Mouse (Mus musculus): ENCODE results near the gene Nrbp1. TPM values are rescaled to one million over a fixed set of nuclear protein-coding genes. Genes with fewer than 3 reads are reported as not detected.
A peak's percentile ranks its signal among the peaks of the same experiment; 100 is the strongest.

The Nrbp1 gene
- polyA plus RNA-seq, 1 experiment, result 126 TPM

DNA sequence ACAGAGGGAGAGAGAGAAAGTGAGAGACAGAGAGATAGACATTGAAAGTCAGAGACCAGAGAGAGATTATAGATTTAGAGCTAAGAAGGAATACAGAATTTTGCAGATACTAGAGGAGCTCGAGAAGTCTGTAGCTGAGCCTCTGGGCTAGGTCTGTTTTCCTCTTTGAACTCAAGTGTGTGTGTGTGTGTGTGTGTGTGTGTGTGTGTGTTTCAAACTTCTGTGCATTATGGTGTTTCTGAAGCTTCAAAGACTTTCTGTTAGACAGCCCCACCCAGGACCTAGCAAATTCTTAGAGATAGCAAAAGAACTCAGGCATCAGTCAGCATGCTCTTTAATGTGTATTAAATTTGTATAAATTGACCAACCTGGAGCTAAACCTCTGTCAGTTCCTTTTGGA is 14.0 kb upstream of the Nrbp1 start:
- 74% methylated on average over 1 of the region's 1 CpGs for WGBS
- no peak overlapping the region for H3K4me3 ChIP-seq (ENCODE audit: insufficient read depth, low read depth, low read length)
- no peak for TF ChIP-seq POLR2A (IDR thresholded peaks at IDR 0.05; ENCODE audit: low read depth, low read length)
- no peak for TF ChIP-seq CTCF (conservative IDR thresholded peaks at IDR 0.05; ENCODE audit: insufficient read depth, insufficient read length, low read depth, low read length)
- H3K27me3 ChIP-seq (replicated peaks; ENCODE audit: control insufficient read depth, insufficient read depth, low read length), result no peaks in the 10 kb centered on the region
- no peaks in the 10 kb centered on the region for H3K4me1 ChIP-seq (ENCODE audit: control insufficient read depth, insufficient read depth, low read length)
- no peak overlapping the region for H3K27ac ChIP-seq (ENCODE audit: insufficient read depth, low read depth, low read length)
- no peaks in the 10 kb centered on the region for H3K36me3 ChIP-seq (ENCODE audit: control insufficient read depth, insufficient read depth, low read length)
- DNase-seq, result no peak

GRCm38 (mm10) chr5:31241522-31242034 is 914 bp downstream of the Nrbp1 start:
- peaks cover 7% of the 10 kb centered on the region; the same call in 1 of the 2 replicates for H3K4me1 ChIP-seq (ENCODE audit: control insufficient read depth, insufficient read depth, low read length)
- H3K27me3 ChIP-seq (replicated peaks; ENCODE audit: control insufficient read depth, insufficient read depth, low read length), result no peaks in the 10 kb centered on the region
- no peak for TF ChIP-seq CTCF (conservative IDR thresholded peaks at IDR 0.05; ENCODE audit: insufficient read depth, insufficient read length, low read depth, low read length)
- TF ChIP-seq POLR2A (IDR thresholded peaks at IDR 0.05; ENCODE audit: low read depth, low read length), result no peak
- peak overlapping the region; percentile 29; the same call in 1 of the 2 replicates for H3K27ac ChIP-seq (ENCODE audit: insufficient read depth, low read depth, low read length)
- H3K36me3 ChIP-seq (ENCODE audit: control insufficient read depth, insufficient read depth, low read length), result peaks cover 4% of the 10 kb centered on the region; the same call in 1 of the 2 replicates
- peak overlapping the region; percentile 91 for H3K4me3 ChIP-seq (ENCODE audit: insufficient read depth, low read depth, low read length)
- no peak for DNase-seq
- under 1% methylated on average over 13 of the region's 13 CpGs for WGBS

DNA sequence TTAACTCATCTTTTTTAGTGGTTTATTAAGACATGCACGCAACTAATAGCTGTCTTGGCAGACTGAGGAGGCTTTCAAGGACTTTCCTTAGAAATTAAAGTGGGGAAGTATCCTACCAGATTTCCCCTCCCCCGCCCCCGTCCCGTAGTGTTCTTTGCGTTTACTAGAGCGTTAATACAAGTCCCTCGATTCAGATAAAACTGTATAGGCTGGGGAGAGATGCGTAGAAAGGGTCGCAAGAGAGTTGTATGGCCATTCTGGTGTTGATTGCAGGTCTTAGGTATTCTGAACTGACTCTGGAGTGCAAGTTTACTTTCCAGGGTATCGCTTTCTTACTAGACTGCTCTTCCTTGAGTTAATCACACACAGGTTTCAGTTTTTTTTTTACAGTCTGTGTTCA is 1.5 kb downstream of the Nrbp1 start:
- H3K4me3 ChIP-seq (ENCODE audit: insufficient read depth, low read depth, low read length), result no peak overlapping the region
- TF ChIP-seq POLR2A (IDR thresholded peaks at IDR 0.05; ENCODE audit: low read depth, low read length) (no peak), CTCF (conservative IDR thresholded peaks at IDR 0.05; ENCODE audit: insufficient read depth, insufficient read length, low read depth, low read length) (no peak)
- WGBS, result 8% methylated on average over 10 of the region's 10 CpGs
- H3K4me1 ChIP-seq (ENCODE audit: control insufficient read depth, insufficient read depth, low read length), result peaks cover 7% of the 10 kb centered on the region; the same call in 1 of the 2 replicates
- H3K27me3 ChIP-seq (replicated peaks; ENCODE audit: control insufficient read depth, insufficient read depth, low read length), result no peaks in the 10 kb centered on the region
- no peak for DNase-seq
- H3K36me3 ChIP-seq (ENCODE audit: control insufficient read depth, insufficient read depth, low read length), result peaks cover 4% of the 10 kb centered on the region; the same call in 1 of the 2 replicates
- H3K27ac ChIP-seq (ENCODE audit: insufficient read depth, low read depth, low read length), result no peak overlapping the region

GRCm38 (mm10) chr5:31250716-31251115 is 10.1 kb downstream of the Nrbp1 start:
- 69% methylated on average over 4 of the region's 4 CpGs for WGBS
- no peak for TF ChIP-seq CTCF (conservative IDR thresholded peaks at IDR 0.05; ENCODE audit: insufficient read depth, insufficient read length, low read depth, low read length)
- TF ChIP-seq POLR2A (IDR thresholded peaks at IDR 0.05; ENCODE audit: low read depth, low read length), result no peak
- Histone ChIP-seq H3K27ac (ENCODE audit: insufficient read depth, low read depth, low read length) (no peak overlapping the region), H3K36me3 (ENCODE audit: control insufficient read depth, insufficient read depth, low read length) (peaks cover 11% of the 10 kb centered on the region), H3K27me3 (replicated peaks; ENCODE audit: control insufficient read depth, insufficient read depth, low read length) (no peaks in the 10 kb centered on the region), H3K4me3 (ENCODE audit: insufficient read depth, low read depth, low read length) (no peak overlapping the region), H3K4me1 (ENCODE audit: control insufficient read depth, insufficient read depth, low read length) (0 out of 2 replicates have a peak, but pooled peaks cover 5% of the 10 kb centered on the region)
- DNase-seq, result no peak

- peak; percentile 83 for DNase-seq
- WGBS, result 26% methylated on average over 47 of the region's 47 CpGs
- Histone ChIP-seq H3K4me3 (ENCODE audit: insufficient read depth, low read depth, low read length) (peak within 1 kb of the TSS; percentile 71), H3K27ac (ENCODE audit: insufficient read depth, low read depth, low read length) (peak within 1 kb of the TSS; percentile 56; the same call in 1 of the 2 replicates), H3K27me3 (replicated peaks; ENCODE audit: control insufficient read depth, insufficient read depth, low read length) (no peaks in the 10 kb centered on the region), H3K4me1 (ENCODE audit: control insufficient read depth, insufficient read depth, low read length) (0 out of 2 replicates have a peak, but pooled peaks cover 5% of the 10 kb centered on the region), H3K36me3 (ENCODE audit: control insufficient read depth, insufficient read depth, low read length) (peaks cover 13% of the 10 kb centered on the region)
- no peak for TF ChIP-seq POLR2A (IDR thresholded peaks at IDR 0.05; ENCODE audit: low read depth, low read length)
- no peak for TF ChIP-seq CTCF (conservative IDR thresholded peaks at IDR 0.05; ENCODE audit: insufficient read depth, insufficient read length, low read depth, low read length)
These were observed 11.0 kb downstream of the Nrbp1 start, which contains the start of gene Krtcap3 for GRCm38 (mm10) chr5:31251541-31252101. TSS of gene Krtcap3 (plus strand) at chr5:31251691.

GRCm38 (mm10) chr5:31252151-31252550 is 11.5 kb downstream of the Nrbp1 start:
- no peak for DNase-seq
- Histone ChIP-seq H3K27ac (ENCODE audit: insufficient read depth, low read depth, low read length) (peak overlapping the region; percentile 56; the same call in 1 of the 2 replicates), H3K27me3 (replicated peaks; ENCODE audit: control insufficient read depth, insufficient read depth, low read length) (no peaks in the 10 kb centered on the region), H3K36me3 (ENCODE audit: control insufficient read depth, insufficient read depth, low read length) (peaks cover 13% of the 10 kb centered on the region), H3K4me3 (ENCODE audit: insufficient read depth, low read depth, low read length) (peak overlapping the region; percentile 71), H3K4me1 (ENCODE audit: control insufficient read depth, insufficient read depth, low read length) (0 out of 2 replicates have a peak, but pooled peaks cover 5% of the 10 kb centered on the region)
- WGBS, result 68% methylated on average over 10 of the region's 10 CpGs
- TF ChIP-seq CTCF (conservative IDR thresholded peaks at IDR 0.05; ENCODE audit: insufficient read depth, insufficient read length, low read depth, low read length) (no peak), POLR2A (IDR thresholded peaks at IDR 0.05; ENCODE audit: low read depth, low read length) (no peak)

DNA sequence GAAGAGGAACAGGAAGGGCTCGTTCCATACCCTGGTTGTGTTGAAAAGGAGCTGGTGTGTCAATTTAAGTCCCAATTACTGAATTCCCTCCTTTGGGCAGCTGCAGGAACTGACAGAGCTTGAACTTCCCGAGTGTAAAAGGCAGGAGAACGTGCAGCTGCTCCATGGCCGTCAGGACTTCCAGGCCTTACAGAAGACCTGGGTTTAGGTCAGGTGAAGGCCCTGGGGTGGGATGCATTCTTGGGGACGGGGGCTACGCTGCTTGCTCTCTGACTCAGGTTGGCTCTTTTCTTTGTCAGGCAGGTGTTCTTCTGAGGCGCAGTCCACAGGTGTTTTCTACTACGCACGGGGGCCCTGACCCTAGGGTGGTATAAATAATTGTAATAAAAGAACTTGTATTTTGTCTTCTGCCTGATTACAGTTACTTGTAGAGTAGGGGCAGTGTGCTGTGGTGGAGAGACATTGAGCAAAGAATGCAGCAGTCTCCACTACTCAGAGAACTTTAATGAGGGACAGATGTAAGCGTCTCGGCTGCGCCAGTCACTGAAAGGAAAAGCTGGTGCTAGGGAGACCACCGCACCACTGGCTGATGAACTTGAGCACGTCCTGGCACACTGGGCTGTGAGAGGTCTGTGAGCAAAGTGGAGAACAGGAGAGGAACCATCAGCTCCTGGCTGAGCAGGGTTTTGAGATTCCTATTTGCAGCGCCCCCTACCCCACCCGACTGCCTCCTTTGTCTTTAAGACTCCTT is 12.3 kb downstream of the Nrbp1 start:
- no peak for DNase-seq
- TF ChIP-seq POLR2A (IDR thresholded peaks at IDR 0.05; ENCODE audit: low read depth, low read length), result no peak
- TF ChIP-seq CTCF (conservative IDR thresholded peaks at IDR 0.05; ENCODE audit: insufficient read depth, insufficient read length, low read depth, low read length), result no peak
- Histone ChIP-seq H3K4me1 (ENCODE audit: control insufficient read depth, insufficient read depth, low read length) (0 out of 2 replicates have a peak, but pooled peaks cover 5% of the 10 kb centered on the region), H3K4me3 (ENCODE audit: insufficient read depth, low read depth, low read length) (no peak overlapping the region), H3K36me3 (ENCODE audit: control insufficient read depth, insufficient read depth, low read length) (peaks cover 13% of the 10 kb centered on the region), H3K27me3 (replicated peaks; ENCODE audit: control insufficient read depth, insufficient read depth, low read length) (no peaks in the 10 kb centered on the region), H3K27ac (ENCODE audit: insufficient read depth, low read depth, low read length) (no peak overlapping the region)
- WGBS, result 85% methylated on average over 16 of the region's 16 CpGs

Data from kidney, adult 2 months (tissue).